Mouse (Mus musculus) lung, postnatal 0 days (tissue): ENCODE measurements around the gene Gzmc.

Experiments
- CTCF ChIP-seq: IDR thresholded peaks from 2 replicates; pipeline ENCODE4 v1.5.1; 2016; ENCODE audit warnings: antibody characterized with exemption, mild to moderate bottlenecking
- EP300 ChIP-seq: IDR thresholded peaks from 2 replicates; pipeline ENCODE4 v1.6.1; 2016; ENCODE audit warnings: antibody characterized with exemption, mild to moderate bottlenecking, control low read depth

DNA sequence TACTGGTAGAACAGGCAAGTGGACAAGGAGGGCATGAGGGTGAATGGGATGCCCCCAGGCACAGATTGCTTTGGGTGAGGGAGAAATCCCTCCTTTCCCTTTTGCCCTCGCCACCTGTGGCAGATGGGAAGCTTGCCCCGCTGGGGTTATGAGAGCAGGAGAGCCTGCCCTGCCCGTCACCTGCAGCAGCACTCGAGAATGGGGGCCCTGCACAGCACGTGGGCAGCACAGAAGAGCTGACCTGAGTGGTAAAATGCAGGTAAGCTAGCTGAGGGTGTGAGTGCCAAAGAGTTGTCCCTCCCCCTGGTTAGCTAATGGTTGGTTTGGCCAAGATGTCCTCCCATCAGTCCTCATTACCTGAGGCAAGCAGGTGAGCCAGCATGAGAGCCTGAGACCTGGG lies 47.9 kb downstream of the Gzmc start:
- TF ChIP-seq CTCF: no peak
- no peak for TF ChIP-seq EP300
